Mouse (Mus musculus): Measurements from ENCODE around the gene Cadps. TPM values are rescaled to one million over a fixed set of nuclear protein-coding genes. Genes with fewer than 3 reads are reported as not detected.

The Cadps gene
- total RNA-seq, 2 experiments from 2014 or later, result 0.15 TPM; not detected in 1

DNA sequence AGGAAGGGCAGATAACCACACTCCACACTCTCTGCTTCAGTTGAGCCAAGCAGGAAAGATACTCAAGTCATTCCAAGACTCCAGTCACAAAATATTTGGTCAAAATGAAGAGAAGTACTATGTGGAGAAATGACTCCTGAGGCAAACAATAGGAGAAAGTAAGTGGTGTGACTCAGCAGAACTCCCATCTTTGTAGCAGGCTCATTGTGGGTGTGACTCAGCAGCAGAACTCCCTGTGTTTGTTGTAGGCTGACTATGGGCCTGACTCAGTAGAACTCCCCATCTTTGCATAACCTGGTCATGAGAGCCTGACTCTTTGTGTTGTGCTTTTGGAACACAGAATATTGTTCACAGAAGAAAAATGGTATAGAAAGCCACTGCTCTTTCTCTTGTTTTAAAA lies 231.1 kb downstream of the Cadps start:
- DNase-seq, result no peak

GRCm38 (mm10) chr14:12583536-12583935 lies 239.3 kb downstream of the Cadps start:
- DNase-seq, result no peak

- DNase-seq, result no peak
These were observed 241.2 kb downstream of the Cadps start for GRCm38 (mm10) chr14:12581657-12582056.

- no peak for DNase-seq
These were observed 242.1 kb downstream of the Cadps start for GRCm38 (mm10) chr14:12580786-12581185.

DNA sequence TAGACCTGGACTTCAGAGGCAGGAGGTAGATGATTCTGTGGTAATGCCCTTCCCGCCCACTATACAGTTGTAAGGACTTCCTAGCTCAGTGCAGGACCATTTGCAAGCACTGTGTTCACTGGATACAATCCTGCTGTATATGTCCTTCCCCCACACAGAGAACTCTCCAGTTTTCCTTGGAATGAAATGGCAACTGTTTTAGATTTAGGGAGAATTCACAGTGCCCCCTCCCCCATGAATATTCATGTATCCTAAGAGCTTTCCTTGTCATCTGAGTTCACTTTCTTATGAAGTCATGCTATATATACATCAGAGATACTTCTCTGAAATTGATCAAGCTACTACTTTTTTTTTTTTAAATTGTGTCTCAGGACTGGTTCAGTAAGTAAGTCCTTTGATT lies 244.7 kb downstream of the Cadps start:
- no peak for DNase-seq

GRCm38 (mm10) chr14:12577475-12578140 lies 245.3 kb downstream of the Cadps start:
- DNase-seq, result no peak

GRCm38 (mm10) chr14:12575105-12575504 lies 247.8 kb downstream of the Cadps start:
- peak; percentile 2 to 53 for DNase-seq

GRCm38 (mm10) chr14:12574336-12574735 lies 248.5 kb downstream of the Cadps start:
- DNase-seq, result peak in 1 of 2 experiments; percentile 10

GRCm38 (mm10) chr14:12561730-12562129 lies 261.1 kb downstream of the Cadps start:
- peak in 1 of 2 experiments; percentile 1 for DNase-seq

DNA sequence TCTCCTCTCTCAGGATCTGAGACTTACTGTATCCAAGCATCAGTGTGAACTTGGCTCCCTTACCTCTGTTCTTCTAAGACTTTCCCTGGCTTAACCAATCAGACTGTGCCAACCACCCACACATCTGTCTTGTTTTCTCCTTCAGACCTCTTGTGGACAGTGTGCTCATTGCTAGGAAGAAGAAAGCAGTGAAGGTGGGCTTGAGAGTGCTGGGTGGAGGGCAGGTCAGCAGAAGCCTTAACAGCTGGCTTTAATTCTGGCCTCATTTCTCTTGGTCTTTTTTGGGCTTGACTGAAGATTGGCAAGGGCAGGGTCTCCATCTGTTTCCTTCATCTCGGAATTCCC lies 262.7 kb downstream of the Cadps start:
- DNase-seq, result no peak

- no peak for DNase-seq
These were observed 263.2 kb downstream of the Cadps start for GRCm38 (mm10) chr14:12559574-12560232.

- DNase-seq, result no peak
These were observed 263.8 kb downstream of the Cadps start for GRCm38 (mm10) chr14:12558920-12559573.

GRCm38 (mm10) chr14:12554486-12554885 lies 268.4 kb downstream of the Cadps start:
- DNase-seq, result no peak

- DNase-seq, result no peak
These were observed 271.5 kb downstream of the Cadps start for GRCm38 (mm10) chr14:12551353-12551752.

DNA sequence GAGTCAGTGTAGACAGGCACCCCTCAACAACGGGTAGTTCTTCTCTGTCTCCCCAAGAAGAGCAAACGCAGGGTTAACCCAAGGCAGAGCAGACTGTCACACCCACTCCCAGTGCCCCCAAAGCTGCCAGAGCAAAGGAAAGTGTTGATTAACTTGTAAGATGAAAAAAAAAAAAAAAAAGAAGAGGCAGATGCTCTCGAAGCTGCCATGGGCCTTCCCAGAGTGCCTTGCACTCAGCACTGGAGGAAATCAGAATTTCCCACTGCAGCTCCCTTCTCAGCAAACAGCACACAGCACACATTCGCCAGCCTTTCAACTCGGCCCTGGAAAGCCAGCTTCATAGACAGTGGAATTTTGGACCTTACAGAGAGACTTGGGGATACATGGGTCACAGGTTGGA lies 271.9 kb downstream of the Cadps start:
- no peak for DNase-seq

DNA sequence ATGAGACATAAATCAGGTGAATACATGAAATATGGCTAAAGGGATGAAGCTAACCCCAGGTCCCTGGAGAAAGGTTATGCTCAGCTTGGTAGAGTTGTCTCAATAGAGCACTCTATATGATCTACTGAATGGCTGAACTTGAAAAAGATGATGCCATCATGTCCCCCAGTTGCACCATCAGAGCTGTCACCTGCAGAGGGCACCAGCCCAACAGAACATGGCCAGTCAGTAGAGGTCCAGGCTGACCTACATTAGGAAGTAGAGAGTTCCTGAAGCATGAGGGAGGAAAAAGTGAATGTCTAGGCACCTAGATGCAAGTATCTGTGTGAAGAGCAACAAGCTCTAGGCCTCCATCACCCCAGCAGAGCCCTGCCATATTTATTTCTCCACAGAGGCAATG lies 273.6 kb downstream of the Cadps start:
- DNase-seq, result no peak

- no peak for DNase-seq
These were observed 275.4 kb downstream of the Cadps start for GRCm38 (mm10) chr14:12547496-12547895.

DNA sequence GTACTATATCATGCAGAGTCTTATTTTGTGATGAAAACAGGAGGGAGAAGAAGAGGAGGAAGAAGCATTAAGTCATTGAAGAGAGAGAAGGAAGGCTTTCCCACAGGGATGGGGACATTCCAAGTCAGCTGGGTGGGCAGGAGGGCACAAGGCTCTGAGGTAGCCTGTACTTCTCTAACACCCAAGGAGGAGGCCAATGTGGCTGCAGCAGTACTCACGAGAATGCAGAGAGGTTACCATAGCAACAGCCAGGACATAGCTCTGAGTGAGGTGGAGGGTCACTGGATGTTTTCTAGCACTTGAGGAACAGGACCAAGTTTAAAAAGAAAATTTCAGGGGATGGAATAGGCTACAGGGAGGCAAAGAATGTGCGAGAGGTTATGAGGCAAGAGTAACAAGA lies 281.1 kb downstream of the Cadps start:
- no peak for DNase-seq

- no peak for DNase-seq
These were observed 283.8 kb downstream of the Cadps start for GRCm38 (mm10) chr14:12539071-12539470.

GRCm38 (mm10) chr14:12531101-12531500 lies 291.8 kb downstream of the Cadps start:
- DNase-seq, result peak; percentile 2 to 19

GRCm38 (mm10) chr14:12530554-12530953 lies 292.3 kb downstream of the Cadps start:
- no peak for DNase-seq

DNA sequence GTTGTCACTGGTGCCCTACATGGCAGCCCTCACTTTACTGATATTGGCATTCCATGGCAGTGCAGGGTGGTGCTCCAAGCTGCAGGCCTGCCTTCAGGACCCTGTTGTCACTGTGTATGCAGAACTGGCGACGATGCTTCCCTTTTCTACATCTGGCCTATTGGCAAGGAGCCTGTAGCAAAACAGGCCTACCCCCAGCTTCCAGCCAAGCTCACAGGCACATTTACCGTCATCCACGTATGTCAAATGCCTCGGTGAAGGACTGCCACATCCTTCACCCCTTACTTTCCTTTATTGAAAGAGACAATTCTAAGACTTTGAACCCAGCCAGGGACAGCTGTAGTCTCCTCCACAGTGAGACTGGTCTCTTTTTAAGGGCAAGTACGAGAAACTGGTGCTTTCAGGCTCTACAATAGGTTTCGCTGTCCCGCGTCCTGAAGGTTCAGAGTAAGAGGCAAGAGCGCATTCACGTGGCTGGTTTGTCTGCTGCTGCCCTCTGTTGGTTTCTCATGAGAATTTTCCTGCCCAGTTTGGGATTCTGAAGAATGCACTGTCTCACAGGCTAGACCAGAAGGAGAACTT lies 292.8 kb downstream of the Cadps start:
- peak in 1 of 2 experiments; percentile 25 for DNase-seq

GRCm38 (mm10) chr14:12527296-12527695 lies 295.6 kb downstream of the Cadps start:
- no peak for DNase-seq

Data from heart, adult 18-20 months (tissue).